ENCODE assay signal across 25 mouse cellular contexts in the genomic region with DNA sequence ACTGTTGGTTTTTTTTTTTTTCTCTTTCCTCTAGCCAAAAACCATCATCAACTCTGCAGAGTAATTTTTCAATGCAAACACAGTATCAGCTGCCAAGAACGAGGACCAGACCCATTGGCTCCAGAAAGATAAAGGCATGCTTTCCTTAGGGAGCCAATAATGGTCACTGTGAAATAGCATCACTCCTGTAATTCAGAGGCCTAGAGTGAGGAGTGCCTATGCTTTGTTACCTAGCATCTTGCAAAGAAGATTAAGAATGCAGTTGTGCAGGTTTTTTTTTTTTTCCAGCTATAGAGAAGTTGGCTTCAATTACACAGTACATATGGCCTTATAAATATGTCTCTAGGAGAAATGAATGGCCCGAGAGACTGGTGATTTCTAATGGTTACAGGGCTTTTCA.
"Had no signal": no experiment of that assay in that cellular context is flagged by ENCODE, and none has a peak within 500 bp of the region (broad histone marks: within the 10 kb centered on the region; RNA-seq: fewer than 3 reads in every experiment).

No protein-coding gene starts in this region.

- H3K27me3 ChIP-seq: hindbrain, embryonic 12.5 days; intestine, embryonic 15.5 days; limb, embryonic 12.5 days had no signal

- H3K4me2 ChIP-seq: heart, embryonic 11.5 days; hindbrain, embryonic 12.5 days; intestine, embryonic 15.5 days; limb, embryonic 12.5 days; liver, embryonic 11.5 days; liver, embryonic 13.5 days had no signal

- H3K36me3 ChIP-seq: hindbrain, embryonic 10.5 days; hindbrain, embryonic 12.5 days; intestine, embryonic 15.5 days; limb, embryonic 10.5 days; limb, embryonic 12.5 days; liver, embryonic 13.5 days had no signal

- H3K9ac ChIP-seq: hindbrain, embryonic 12.5 days; intestine, embryonic 15.5 days; limb, embryonic 12.5 days; liver, embryonic 13.5 days had no signal

- H3K4me1 ChIP-seq: liver, embryonic 13.5 days had no signal

- ATAC-seq: hindbrain, embryonic 16.5 days; inflammation-experienced regulatory T-cells, adult 6 months; intestine, embryonic 15.5 days; intestine, postnatal 0 days had no signal

- H3K9me3 ChIP-seq: hindbrain, embryonic 10.5 days; hindbrain, embryonic 12.5 days; intestine, embryonic 15.5 days; limb, embryonic 10.5 days; limb, embryonic 12.5 days; liver, embryonic 13.5 days had no signal

- H3K4me3 ChIP-seq: gastrocnemius, adult 2 months; heart, adult 2 months; hindbrain, embryonic 10.5 days; hindbrain, embryonic 12.5 days; intestine, embryonic 15.5 days; layer of hippocampus, adult 2 months; left cerebral cortex, adult 2 months; limb, embryonic 10.5 days; limb, embryonic 12.5 days; liver, embryonic 13.5 days had no signal

- H3K27ac ChIP-seq: gastrocnemius, adult 2 months; heart, adult 2 months; hindbrain, embryonic 10.5 days; hindbrain, embryonic 12.5 days; intestine, embryonic 15.5 days; layer of hippocampus, adult 2 months; left cerebral cortex, adult 2 months; limb, embryonic 10.5 days; limb, embryonic 12.5 days; liver, embryonic 13.5 days had no signal

- DNase-seq: gastrocnemius, adult 2 months; gastrocnemius, postnatal 10 days; gastrocnemius, postnatal 25 days; heart, adult 2 months; heart, postnatal 10 days; heart, postnatal 4 days; kidney, adult 18-20 months; kidney, adult 8-10 months; kidney, postnatal 10 days; kidney, postnatal 25 days; kidney, postnatal 4 days; liver; liver, embryonic 13.5 days had no signal
